Mouse (Mus musculus) kidney, postnatal 10 days (tissue): ENCODE results near the gene Nrl.

Source experiments
- DNase-seq: peaks from one replicate; pipeline ENCODE4 v3.0.0; 2021; ENCODE audit warnings: mixed read lengths

The Nrl gene

GRCm38 (mm10) chr14:55527940-55528339 lies 3.2 kb upstream of the Nrl start:
- DNase-seq = peak; percentile 45

GRCm38 (mm10) chr14:55526674-55527073 lies 1.9 kb upstream of the Nrl start:
- no peak for DNase-seq

GRCm38 (mm10) chr14:55524062-55524461 lies 719 bp downstream of the Nrl start:
- DNase-seq = no peak

- DNase-seq = peak; percentile 26
Observed at GRCm38 (mm10) chr14:55520451-55521361, 4.1 kb downstream of the Nrl start.

- no peak for DNase-seq
Observed at GRCm38 (mm10) chr14:55519604-55520003, 5.2 kb downstream of the Nrl start.

GRCm38 (mm10) chr14:55518897-55519296 lies 5.9 kb downstream of the Nrl start:
- no peak for DNase-seq

DNA sequence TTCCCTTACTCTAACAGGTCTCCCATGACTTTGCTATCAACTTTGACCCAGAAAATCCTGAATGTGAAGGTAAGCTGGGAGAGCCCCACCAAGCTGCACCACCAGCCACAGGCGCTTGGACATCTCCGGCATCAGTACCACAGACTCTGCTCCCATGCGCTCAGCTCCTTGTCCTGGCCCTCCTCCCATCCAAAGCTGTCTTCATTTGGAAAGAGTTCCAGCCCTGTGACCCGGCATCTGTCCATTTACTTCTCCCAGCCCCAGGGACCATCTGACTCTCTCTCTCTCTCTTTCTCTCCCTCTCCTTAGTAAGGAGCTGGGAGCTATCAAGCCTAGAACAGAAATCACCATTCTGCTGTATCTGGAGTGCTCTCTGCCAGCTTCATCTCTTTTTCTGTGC lies 8.9 kb downstream of the Nrl start:
- DNase-seq = no peak

DNA sequence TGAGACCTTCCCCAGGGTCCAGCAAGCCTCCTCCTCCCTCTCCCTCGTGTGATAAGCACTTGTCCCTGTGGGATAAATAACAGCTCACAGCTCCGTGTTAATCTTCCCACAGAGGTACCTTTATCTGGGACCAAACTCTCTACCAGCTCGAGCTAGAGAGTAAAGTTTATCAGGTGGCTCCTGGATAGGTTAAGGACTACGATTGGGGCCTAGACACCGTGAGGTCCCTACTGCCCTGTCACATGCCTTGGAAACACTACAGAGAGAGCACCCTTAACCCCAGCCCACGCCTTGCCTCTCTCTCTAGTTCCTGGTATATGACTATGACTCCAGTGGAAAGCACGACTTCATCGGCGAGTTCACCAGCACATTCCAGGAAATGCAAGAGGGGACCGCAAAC lies 10.9 kb downstream of the Nrl start:
- DNase-seq = no peak

DNA sequence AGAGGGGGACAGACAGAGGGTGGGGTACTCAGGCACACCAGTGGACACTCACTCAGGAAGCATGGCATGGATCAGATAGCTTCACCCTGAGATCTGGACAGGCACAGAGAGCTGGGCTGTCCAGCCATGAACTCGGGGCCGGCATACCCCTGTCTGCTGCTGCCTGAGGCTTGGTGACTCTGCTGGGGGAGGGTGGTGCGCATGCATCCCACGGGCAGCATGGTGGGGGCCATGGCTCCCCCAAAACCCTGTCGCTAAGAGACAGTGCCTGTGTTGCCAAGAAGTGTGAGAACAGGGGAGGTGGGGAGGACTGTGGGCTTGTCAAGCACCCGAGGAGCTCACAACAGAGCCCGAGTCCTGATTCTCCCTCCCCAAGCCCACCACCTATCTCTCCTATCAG lies 13.7 kb downstream of the Nrl start:
- no peak for DNase-seq

- no peak for DNase-seq
Observed at GRCm38 (mm10) chr14:55510125-55510731, 14.6 kb downstream of the Nrl start, which contains the start of gene Cpne6. TSS of gene Cpne6 (plus strand) at chr14:55510445.

DNA sequence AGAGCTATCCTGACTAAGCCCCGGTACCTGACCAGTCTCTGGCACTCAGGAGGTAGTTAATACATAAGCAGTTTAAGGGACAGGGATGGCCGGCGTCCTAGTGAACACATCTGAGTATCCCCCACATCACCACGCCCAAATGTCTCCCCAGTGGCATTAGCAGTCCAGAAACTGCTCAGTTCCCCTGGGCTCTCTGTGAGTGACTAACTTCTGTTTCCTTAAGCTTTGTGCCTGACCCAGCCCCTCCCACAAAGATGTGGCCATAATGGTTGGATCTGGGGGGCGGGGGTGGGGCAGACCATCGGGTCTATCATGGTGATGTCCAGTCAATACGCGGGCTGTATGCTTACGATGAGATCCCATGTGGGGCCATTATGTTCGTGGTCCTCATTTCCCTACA lies 15.2 kb downstream of the Nrl start:
- DNase-seq = no peak

DNA sequence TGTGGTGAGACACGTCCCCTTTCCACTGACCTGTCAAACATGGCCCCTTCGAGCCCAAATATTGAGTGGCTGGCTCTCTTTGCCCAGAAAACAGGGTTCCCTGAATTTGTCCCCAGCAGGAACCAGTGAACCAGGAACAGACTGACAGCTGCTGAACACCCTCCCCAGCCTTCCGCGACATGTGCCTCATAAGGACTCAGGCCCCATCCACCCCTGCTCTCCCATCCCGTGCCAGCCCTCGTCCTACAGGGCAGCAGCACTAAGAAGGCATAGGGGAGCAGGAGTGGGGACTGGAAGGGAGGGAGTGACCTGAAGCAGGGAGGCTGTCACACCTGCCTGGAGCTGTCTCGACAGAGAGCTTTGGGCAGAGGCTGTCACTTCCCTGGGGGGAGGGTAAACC lies 17.0 kb downstream of the Nrl start:
- DNase-seq = no peak

DNA sequence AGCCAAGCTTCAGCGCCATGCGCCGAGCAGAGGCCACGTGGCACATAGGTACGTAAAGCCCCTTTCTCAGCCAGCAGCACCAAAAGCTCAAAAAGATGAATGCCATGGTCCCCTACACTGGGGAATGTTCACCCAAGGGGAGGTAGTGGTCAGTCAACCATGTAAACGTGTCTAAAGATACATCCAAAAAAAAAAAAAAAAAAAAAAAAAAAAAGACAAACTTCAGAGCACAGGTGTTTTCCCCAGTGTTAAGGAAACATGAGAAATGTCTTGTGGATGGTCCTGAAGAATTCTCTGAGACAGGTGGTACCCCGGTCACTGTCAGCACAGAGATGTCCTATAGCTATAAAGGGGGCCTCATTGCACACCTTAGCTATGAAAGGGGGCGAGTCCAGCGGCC lies 19.2 kb downstream of the Nrl start:
- DNase-seq = no peak

- DNase-seq = peak; percentile 92
Observed at GRCm38 (mm10) chr14:55497449-55497821, 27.3 kb downstream of the Nrl start.

- no peak for DNase-seq
Observed at GRCm38 (mm10) chr14:55496761-55497448, 27.9 kb downstream of the Nrl start.

- no peak for DNase-seq
Observed at GRCm38 (mm10) chr14:55495509-55496240, 29.1 kb downstream of the Nrl start.

GRCm38 (mm10) chr14:55492103-55492502 lies 32.7 kb downstream of the Nrl start:
- no peak for DNase-seq

DNA sequence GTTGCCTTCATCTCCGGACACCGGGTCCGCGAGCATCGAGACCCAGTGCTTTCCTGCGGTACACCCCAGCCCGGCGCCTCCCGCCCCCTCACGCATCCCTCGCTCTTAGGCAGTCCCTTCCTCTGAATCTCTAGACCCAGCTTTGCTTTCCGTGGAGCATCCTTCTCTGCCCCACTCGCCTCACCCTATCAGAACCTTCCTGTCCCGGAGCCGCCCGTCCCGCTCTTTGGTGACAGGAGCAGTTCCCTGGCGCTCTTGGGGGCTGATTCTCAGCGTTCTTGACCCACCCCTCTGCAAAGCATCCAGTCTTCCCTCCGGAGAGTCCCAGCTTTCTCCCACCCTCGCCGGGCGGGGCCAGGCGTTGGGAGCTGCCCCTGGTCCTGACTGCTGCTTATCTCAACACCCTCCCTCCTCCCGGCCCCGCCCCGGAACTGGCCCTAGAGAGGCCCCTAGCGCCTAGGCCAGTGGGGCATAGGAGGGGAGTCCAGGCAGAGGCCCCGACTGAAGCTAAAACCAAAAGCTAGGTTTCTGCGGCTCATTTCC lies 33.4 kb downstream of the Nrl start:
- peak; percentile 79 for DNase-seq

DNA sequence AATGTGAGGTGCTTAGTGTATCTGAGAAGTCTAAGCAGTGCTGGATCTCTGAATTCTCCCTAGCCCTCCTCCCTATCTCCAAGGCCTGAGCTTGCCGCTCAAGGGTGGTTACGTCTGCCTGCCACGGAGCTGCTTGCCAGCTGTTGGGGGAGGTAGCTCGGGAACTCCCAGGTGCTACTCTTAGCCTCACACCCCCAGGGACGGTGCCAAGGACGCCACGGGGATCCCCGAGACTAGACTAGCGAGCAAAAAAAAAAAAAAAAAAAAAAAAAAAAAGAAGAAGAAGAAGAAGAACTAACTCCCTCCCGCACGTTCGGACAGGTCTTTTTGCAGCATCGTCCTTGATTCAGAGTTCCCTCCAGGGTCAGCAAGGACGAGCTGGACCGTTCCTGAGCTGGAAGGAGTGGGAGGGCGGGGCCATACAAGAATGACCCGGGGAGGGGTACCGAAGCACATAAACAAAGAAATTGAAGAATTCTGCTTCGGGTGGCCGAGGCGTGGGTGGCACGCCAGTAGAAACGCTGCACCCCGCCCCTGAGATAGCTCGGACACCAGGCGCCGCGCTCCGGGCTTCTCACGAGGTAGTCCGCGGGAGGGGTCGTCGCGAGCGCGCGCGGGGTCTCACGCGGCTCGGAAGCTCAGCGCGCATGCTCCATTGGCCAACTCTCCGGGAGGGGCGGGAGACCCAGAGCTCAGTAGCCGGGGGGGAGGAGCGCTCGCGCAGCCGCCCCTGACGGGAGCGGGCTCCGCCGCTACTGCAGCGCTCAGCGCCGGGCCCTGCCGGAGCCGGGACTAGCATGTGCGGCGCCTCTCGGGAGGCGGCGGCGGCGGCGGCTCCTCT lies 34.2 kb downstream of the Nrl start, which contains the start of gene Carmil3:
TSS of gene Carmil3 (plus strand) at position 291 of the 841 bp plus-strand sequence.
- DNase-seq = peak; percentile 82

- DNase-seq = no peak
Observed at GRCm38 (mm10) chr14:55486836-55487235, 37.9 kb downstream of the Nrl start.

DNA sequence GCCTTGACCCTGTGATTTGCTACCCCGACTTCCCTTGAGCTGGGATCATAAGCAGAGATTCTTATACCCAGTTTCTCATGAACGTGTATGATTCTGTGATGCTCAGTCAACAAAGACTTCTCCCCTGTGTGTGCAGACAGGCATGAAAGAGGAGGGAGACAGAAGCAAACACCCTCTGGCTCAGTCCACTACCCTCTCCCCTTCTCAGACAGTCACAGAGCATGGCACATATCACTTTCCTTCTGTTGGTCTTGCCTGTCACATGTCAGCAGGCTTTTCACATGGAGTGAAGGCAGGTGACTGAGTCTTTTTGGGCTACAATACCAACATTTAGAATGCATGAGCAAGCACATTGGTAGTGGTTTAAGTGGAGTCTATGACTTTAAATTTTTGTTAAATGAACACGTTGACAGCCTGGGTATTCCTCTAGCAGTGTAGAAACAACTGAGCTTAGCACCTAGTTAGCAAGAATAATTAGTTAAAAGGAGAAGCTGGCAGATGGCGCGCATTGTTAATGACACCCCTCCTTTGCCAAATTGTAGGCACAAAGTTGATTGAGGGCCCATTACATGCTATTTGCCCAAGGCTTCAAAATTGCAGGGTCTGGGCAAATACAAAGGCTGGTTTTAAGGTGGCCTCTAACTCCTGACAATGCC lies 40.2 kb downstream of the Nrl start:
- DNase-seq = no peak
